Mouse (Mus musculus) liver, embryonic 14.5 days (tissue): Measurements from ENCODE around the gene Gatd1.

Source experiments
- CTCF ChIP-seq: IDR thresholded peaks from 2 replicates; pipeline ENCODE4 v1.5.1; 2016; ENCODE audit warnings: antibody characterized with exemption, low read depth, control low read depth
- EP300 ChIP-seq: IDR thresholded peaks from 2 replicates; pipeline ENCODE4 v1.6.1; 2016; ENCODE audit warnings: antibody characterized with exemption, low read depth

- TF ChIP-seq CTCF (peak; percentile 92), EP300 (no peak)
These were observed 50.7 kb downstream of the Gatd1 start for GRCm38 (mm10) chr7:141363106-141363751.
